Mouse (Mus musculus) brain, embryonic 14.5 days (tissue): Measurements from ENCODE around the gene Fmnl1.

ENCODE experiments used
- CTCF ChIP-seq: fragments of 200-500 bp; IDR thresholded peaks from 2 replicates; pipeline ENCODE4 v1.5.1; 2012; ENCODE audit warnings: inconsistent platforms, mild to moderate bottlenecking, moderate library complexity, borderline replicate concordance; ENCODE audit not compliant: insufficient read depth, insufficient read length; ENCODE audit errors: extremely low read depth
- POLR2A ChIP-seq: fragments of 200-500 bp; IDR thresholded peaks from 2 replicates; pipeline ENCODE4 v1.6.1; 2012; ENCODE audit warnings: mild to moderate bottlenecking, inconsistent platforms, borderline replicate concordance; ENCODE audit not compliant: poor library complexity, insufficient read depth, insufficient read length, severe bottlenecking; ENCODE audit errors: extremely low read depth

DNA sequence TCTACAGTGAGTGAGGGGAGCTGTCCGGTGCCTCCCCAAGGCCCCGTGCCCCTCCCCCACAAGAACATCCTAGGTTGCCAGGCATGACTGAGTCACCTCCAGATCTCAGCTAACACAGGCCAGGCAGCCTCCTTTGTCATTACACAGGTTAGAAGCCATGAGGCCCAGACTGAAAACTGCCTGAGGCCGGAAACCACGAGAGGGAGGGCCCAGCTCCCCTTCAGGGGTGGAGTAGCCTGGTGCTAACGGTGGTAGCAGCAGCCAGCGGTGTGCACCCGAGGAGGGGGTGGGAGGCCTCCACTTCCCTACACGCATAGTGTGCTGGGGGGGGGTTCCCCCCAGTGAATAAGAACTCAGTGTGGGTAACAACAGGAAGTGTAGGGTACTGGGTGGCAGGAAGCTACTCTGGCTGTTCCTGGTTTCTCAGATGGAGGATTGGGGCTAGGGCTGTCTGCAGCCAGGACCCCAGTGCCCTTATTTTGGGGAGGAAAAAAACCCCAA, 4.0 kb downstream of the Fmnl1 start:
- TF ChIP-seq CTCF, result no peak
- TF ChIP-seq POLR2A, result no peak
